Mouse (Mus musculus): ENCODE data around the gene Fam171a2. TPM values are rescaled to one million over a fixed set of nuclear protein-coding genes. Genes with fewer than 3 reads are reported as not detected.
A peak's percentile ranks its signal among the peaks of the same experiment; 100 is the strongest.
"Not testable (repeated sequence)": the region's sequence is repeated elsewhere in the genome, so short reads cannot be mapped to it uniquely, and the experiment has no call there.

The Fam171a2 gene
- polyA plus RNA-seq, 1 experiment from 2014 or later, result 18.4 TPM

DNA sequence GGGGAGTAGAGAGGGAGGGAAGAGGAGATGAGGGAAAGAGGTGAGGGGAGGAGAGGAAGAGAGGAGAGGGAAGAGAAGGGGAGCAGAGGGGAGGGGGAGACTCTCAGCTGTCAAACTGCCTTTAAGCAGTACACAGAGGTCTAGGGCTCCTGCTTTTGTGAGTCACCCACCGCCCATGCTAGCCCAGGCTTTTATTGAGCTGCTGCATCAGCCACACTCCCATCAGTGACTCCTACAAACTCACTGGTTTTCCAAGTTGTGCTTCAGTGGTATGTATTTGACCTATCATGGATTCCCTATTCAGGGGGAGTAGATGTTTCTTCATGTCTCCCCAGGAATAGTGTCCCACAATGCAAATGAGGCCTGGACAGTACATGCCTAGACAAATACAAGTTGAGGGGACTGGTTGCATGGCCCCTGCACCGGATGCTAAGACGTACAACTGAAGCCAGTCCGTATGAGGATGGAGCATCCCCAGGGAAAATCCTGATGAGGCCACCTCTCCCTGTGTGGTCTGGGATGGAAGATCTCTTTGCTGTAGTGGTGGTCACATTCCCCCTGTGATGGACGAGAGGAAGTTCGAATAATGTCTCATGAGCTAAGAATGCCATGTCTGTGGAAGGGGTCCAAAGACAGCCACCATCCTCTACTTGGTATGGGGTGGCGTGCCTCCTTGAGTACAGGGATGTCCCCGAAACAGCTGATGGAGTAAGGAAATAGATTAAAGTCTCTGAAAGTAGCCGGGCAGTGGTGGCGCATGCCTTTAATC is 32.3 kb downstream of the Fam171a2 start:
- Histone ChIP-seq H3K27me3 (no peaks in the 10 kb centered on the region), H3K36me3 (no peaks in the 10 kb centered on the region), H3K9ac (replicated peaks) (no peak overlapping the region), H3K27ac (no peak overlapping the region), H3K4me1 (replicated peaks) (no peaks in the 10 kb centered on the region), H3K9me3 (peaks cover 4% of the 10 kb centered on the region; the same call in 1 of the 2 replicates), H3K4me2 (replicated peaks) (no peak overlapping the region), H3K4me3 (replicated peaks) (no peak overlapping the region)
- no peak for ATAC-seq
- WGBS, result 77% methylated on average over 10 of the region's 10 CpGs

- H3K9ac ChIP-seq (replicated peaks), result no peak overlapping the region
- no peak for ATAC-seq
- no peak overlapping the region for H3K4me3 ChIP-seq (replicated peaks)
- H3K4me1 ChIP-seq (replicated peaks), result peaks cover 2% of the 10 kb centered on the region
- H3K4me2 ChIP-seq (replicated peaks), result no peak overlapping the region
- WGBS, result 68% methylated on average over 8 of the region's 8 CpGs
- H3K27me3 ChIP-seq, result no peaks in the 10 kb centered on the region
- H3K27ac ChIP-seq, result no peak overlapping the region
- no peaks in the 10 kb centered on the region for H3K9me3 ChIP-seq
- no peaks in the 10 kb centered on the region for H3K36me3 ChIP-seq
Measured at GRCm38 (mm10) chr11:102413059-102413458, 34.4 kb downstream of the Fam171a2 start.

- 6% methylated on average over 11 of the region's 11 CpGs for WGBS
- Histone ChIP-seq H3K27me3 (no peaks in the 10 kb centered on the region), H3K4me1 (replicated peaks) (peaks cover 12% of the 10 kb centered on the region), H3K4me3 (replicated peaks) (no peak overlapping the region), H3K4me2 (replicated peaks) (no peak overlapping the region), H3K9ac (replicated peaks) (no peak overlapping the region), H3K36me3 (no peaks in the 10 kb centered on the region), H3K27ac (no peak overlapping the region), H3K9me3 (no peaks in the 10 kb centered on the region)
- no peak for ATAC-seq
Measured at GRCm38 (mm10) chr11:102411704-102412103, 35.8 kb downstream of the Fam171a2 start.

- H3K9me3 ChIP-seq, result no peaks in the 10 kb centered on the region
- H3K36me3 ChIP-seq, result no peaks in the 10 kb centered on the region
- no peak for ATAC-seq
- H3K4me1 ChIP-seq (replicated peaks), result peaks cover 18% of the 10 kb centered on the region
- WGBS, result 79% methylated on average over 3 of the region's 3 CpGs
- no peak overlapping the region for H3K27ac ChIP-seq
- H3K4me3 ChIP-seq (replicated peaks), result no peak overlapping the region
- no peak overlapping the region for H3K9ac ChIP-seq (replicated peaks)
- no peaks in the 10 kb centered on the region for H3K27me3 ChIP-seq
- no peak overlapping the region for H3K4me2 ChIP-seq (replicated peaks)
Measured at GRCm38 (mm10) chr11:102411061-102411460, 36.4 kb downstream of the Fam171a2 start.

DNA sequence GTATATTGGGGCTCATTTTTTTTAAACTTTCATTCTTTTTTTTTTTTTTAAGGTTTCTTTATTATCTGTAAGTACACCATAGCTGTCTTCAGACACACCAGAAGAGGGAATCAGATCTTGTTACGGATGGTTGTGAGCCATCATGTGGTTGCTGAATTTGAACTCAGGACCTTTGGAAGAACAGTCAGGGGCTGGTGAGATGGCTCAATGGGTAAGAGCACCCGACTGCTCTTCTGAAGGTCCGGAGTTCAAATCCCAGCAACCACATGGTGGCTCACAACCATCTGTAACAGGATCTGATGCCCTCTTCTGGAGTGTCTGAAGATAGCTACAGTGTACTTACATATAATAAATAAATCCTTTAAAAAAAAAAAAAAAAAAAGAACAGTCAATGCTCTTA is 37.1 kb downstream of the Fam171a2 start:
- H3K36me3 ChIP-seq; H3K9me3 ChIP-seq; H3K4me3 ChIP-seq (replicated peaks); ATAC-seq; H3K4me2 ChIP-seq (replicated peaks); H3K27ac ChIP-seq; H3K9ac ChIP-seq (replicated peaks); H3K27me3 ChIP-seq: not testable (repeated sequence)
- WGBS, result 92% methylated on average over 3 of the region's 3 CpGs
- peaks cover 25% of the 10 kb centered on the region for H3K4me1 ChIP-seq (replicated peaks)

DNA sequence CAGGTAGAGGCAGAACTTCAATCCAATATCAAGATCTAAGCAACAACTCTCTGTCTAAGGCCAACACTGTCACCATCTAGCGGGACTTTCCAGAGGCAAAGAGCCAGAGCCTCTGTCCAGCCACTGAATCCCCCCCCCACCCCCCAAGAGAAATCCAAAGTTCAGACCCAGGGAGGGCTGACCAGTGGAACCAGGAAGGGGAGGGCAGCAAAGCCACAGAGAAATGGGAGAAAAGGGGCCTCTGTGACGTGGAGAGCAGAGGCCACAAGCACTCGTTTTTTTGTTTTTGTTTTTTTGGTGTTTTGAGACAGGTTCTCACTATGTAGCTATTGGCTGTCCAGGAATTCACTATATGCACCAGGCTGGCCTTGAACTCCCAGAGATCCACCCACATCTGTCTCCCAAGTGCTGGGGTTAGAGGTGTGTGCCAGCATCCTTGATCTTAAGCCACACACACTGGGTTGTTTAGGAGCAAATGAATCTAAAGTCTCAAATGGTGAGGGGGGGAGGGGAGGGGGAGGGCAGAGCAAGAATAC is 37.6 kb downstream of the Fam171a2 start:
- Histone ChIP-seq H3K27me3 (no peaks in the 10 kb centered on the region), H3K4me2 (replicated peaks) (no peak overlapping the region), H3K9me3 (no peaks in the 10 kb centered on the region), H3K4me1 (replicated peaks) (peaks cover 29% of the 10 kb centered on the region), H3K4me3 (replicated peaks) (no peak overlapping the region), H3K9ac (replicated peaks) (no peak overlapping the region; the same call in 1 of the 2 replicates), H3K27ac (no peak overlapping the region), H3K36me3 (0 out of 2 replicates have a peak, but pooled peaks cover under 1% of the 10 kb centered on the region)
- ATAC-seq, result no peak
- 71% methylated on average over 3 of the region's 3 CpGs for WGBS

DNA sequence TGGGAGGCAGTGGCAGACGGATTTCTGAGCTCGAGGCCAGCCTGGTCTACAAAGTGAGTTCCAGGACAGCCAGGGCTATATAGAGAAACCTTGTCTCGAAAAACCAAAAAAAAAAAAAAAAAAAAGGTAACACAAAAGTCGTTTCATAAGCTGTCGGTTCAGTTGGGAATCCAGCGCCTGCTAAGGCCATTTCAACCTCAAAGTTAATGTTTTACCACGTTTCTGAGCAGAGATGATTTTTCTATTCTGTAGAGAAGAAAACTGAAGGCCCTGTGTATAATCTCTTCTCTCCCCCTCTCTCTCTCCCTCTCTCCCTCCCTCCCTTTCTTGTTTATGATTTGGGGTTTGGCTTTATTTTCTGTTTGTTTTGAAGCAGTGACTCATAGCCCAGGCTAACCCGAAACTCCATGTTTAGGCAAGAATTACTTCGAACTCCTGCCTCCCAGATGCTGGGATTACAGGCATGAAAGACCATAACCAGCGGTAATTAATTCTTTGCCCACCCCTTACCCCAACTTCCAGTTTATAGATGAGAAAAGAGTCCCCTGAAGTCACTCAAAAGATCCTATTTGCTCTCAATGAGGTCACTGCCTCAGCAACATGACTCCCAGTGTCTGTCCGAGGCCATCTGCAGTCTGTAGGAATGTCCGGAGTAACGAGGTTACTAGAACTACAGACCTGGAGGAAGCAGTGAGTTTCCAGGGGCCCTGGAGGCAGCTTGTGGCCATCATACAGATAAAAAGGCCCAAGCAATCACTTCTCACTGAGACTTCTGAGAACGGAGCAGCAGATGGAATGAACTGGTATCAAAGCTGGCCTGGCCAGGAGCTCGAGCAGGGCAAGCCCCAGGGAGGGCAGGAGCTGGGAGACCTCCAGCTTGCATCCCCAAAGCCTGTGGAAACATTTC is 38.3 kb downstream of the Fam171a2 start:
- peaks cover 36% of the 10 kb centered on the region for H3K4me1 ChIP-seq (replicated peaks)
- H3K4me3 ChIP-seq (replicated peaks), result peak overlapping the region; percentile 81
- H3K9ac ChIP-seq (replicated peaks), result peak overlapping the region; percentile 8; the same call in 1 of the 2 replicates
- H3K27me3 ChIP-seq, result no peaks in the 10 kb centered on the region
- no peaks in the 10 kb centered on the region for H3K9me3 ChIP-seq
- peak overlapping the region; percentile 89 for H3K4me2 ChIP-seq (replicated peaks)
- 45% methylated on average over 15 of the region's 15 CpGs for WGBS
- ATAC-seq, result no peak
- peaks cover 7% of the 10 kb centered on the region for H3K36me3 ChIP-seq
- peak overlapping the region; percentile 68 for H3K27ac ChIP-seq

- Histone ChIP-seq H3K9ac (replicated peaks) (peak overlapping the region; percentile 90; the same call in 1 of the 2 replicates), H3K4me2 (replicated peaks) (peak overlapping the region; percentile 89), H3K36me3 (peaks cover 15% of the 10 kb centered on the region), H3K27me3 (no peaks in the 10 kb centered on the region), H3K27ac (peak overlapping the region; percentile 88), H3K9me3 (no peaks in the 10 kb centered on the region), H3K4me3 (replicated peaks) (peak overlapping the region; percentile 81), H3K4me1 (replicated peaks) (peaks cover 36% of the 10 kb centered on the region)
- peak; percentile 94 for ATAC-seq
- under 1% methylated on average over 32 of the region's 32 CpGs for WGBS
Measured at GRCm38 (mm10) chr11:102408344-102408876, 39.1 kb downstream of the Fam171a2 start.

- H3K27me3 ChIP-seq, result no peaks in the 10 kb centered on the region
- H3K9ac ChIP-seq (replicated peaks), result peak within 1 kb of the TSS; percentile 90
- ATAC-seq, result no peak
- peak within 1 kb of the TSS; percentile 89 for H3K4me2 ChIP-seq (replicated peaks)
- H3K27ac ChIP-seq, result peak within 1 kb of the TSS; percentile 88
- H3K4me1 ChIP-seq (replicated peaks), result peaks cover 36% of the 10 kb centered on the region
- under 1% methylated on average over 19 of the region's 19 CpGs for WGBS
- no peaks in the 10 kb centered on the region for H3K9me3 ChIP-seq
- peak within 1 kb of the TSS; percentile 81 for H3K4me3 ChIP-seq (replicated peaks)
- H3K36me3 ChIP-seq, result peaks cover 20% of the 10 kb centered on the region
Measured at GRCm38 (mm10) chr11:102407834-102408215, 39.7 kb downstream of the Fam171a2 start, which contains the start of gene Slc25a39. Slc25a39 (minus strand) TSS chr11:102407946.

DNA sequence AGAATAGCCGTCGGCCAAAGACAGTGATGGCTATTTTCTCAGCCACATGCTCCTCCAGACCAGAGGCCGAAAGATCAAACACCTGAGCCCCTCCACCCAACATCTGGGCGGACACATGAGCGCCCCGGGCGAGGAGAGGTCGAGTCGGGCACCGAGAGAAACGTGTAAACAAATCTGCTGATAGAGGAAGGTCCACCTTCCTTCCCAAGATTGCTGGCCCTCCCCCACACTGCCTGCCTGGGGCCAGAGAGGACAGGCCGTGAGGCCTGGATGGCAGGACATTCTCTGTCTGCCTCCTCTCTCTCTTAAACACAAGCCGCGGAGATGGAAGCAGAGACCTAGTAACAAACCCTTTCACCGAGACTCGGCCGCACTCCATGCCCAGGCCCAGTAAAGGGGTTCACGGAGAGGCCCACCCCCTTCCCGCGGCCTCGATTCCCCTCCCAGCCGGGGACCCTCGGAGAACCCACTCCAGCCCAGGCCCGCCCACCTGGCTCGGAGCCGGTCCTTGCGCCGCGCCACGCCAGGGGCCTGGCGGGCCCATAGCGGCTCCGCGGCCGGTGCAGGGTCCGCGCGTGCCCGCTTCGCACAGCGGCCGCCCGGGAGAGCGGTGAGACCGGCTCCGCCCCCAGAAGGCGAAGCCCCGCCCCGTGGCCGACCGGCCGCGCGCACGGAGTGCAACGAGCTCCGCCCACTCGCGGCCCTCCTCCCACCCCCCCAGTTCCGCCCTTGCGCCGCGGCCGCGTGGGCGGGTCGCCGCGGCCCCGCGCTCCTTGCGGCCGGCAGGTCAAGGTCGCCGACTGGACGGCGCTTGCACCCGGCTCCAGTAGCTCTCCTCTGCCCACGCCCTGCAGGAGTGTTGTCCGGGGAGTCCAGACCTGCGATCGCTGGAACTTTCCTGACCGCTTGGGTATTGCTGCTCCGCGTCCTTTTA is 40.3 kb downstream of the Fam171a2 start:
- Histone ChIP-seq H3K4me2 (replicated peaks) (peak overlapping the region; percentile 89), H3K9ac (replicated peaks) (peak overlapping the region; percentile 90), H3K4me1 (replicated peaks) (peaks cover 37% of the 10 kb centered on the region), H3K27ac (peak overlapping the region; percentile 88), H3K4me3 (replicated peaks) (peak overlapping the region; percentile 81), H3K27me3 (no peaks in the 10 kb centered on the region), H3K36me3 (peaks cover 27% of the 10 kb centered on the region), H3K9me3 (no peaks in the 10 kb centered on the region)
- WGBS, result under 1% methylated on average over 85 of the region's 85 CpGs
- ATAC-seq, result peak; percentile 73

DNA sequence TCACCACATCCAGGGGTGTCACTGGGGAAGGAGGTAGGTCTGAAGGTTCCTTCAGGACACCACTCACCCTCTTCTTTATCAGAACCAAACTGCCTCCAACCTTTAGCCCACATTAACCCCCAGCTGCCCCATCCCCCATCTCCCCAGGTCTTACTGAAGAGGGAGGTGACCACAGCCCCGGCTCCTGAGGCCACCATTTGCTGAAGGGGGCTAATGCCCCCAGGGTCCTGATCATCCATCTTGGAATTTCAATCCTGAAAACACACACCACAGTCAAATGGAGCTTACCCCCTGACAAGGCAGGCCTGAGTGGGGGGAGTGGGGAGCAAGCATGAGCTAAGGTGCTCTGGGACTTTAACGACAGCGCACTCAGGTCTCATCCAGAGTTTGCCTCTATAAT is 41.1 kb downstream of the Fam171a2 start:
- Histone ChIP-seq H3K9me3 (no peaks in the 10 kb centered on the region), H3K9ac (replicated peaks) (peak overlapping the region; percentile 90), H3K27ac (peak overlapping the region; percentile 88), H3K36me3 (peaks cover 35% of the 10 kb centered on the region), H3K4me3 (replicated peaks) (peak overlapping the region; percentile 81), H3K27me3 (no peaks in the 10 kb centered on the region), H3K4me2 (replicated peaks) (peak overlapping the region; percentile 89), H3K4me1 (replicated peaks) (peaks cover 44% of the 10 kb centered on the region)
- 18% methylated on average over 3 of the region's 3 CpGs for WGBS
- no peak for ATAC-seq
